Mouse (Mus musculus) liver, embryonic 12.5 days (tissue): ENCODE results near the gene Ltbr. TPM values are rescaled to one million over a fixed set of nuclear protein-coding genes. Genes with fewer than 3 reads are reported as not detected.

Experiments
- ATAC-seq: fragments of 200-750 bp; cut with Nextera tagmentation; 2 replicates; pipeline ENCODE4 v1.8.0; 2017; ENCODE audit warnings: moderate number of reproducible peaks, mild to moderate bottlenecking, moderate library complexity
- H3K27ac ChIP-seq: fragments of 300-500 bp; sonication (generic); 2 replicates; pipeline ENCODE4 v1.5.1; 2016; ENCODE audit warnings: mild to moderate bottlenecking
- H3K27me3 ChIP-seq: fragments of 300-500 bp; sonication (generic); replicated peaks from 2 replicates; pipeline ENCODE4 v1.6.1; 2016; ENCODE audit warnings: mild to moderate bottlenecking, moderate library complexity
- H3K36me3 ChIP-seq: fragments of 300-500 bp; sonication (generic); 2 replicates; pipeline ENCODE4 v1.6.1; 2016; ENCODE audit warnings: mild to moderate bottlenecking, moderate library complexity
- H3K4me1 ChIP-seq: fragments of 300-500 bp; sonication (generic); 2 replicates; pipeline ENCODE4 v1.6.1; 2016
- H3K4me2 ChIP-seq: fragments of 300-500 bp; sonication (generic); 2 replicates; pipeline ENCODE4 v1.6.1; 2016; ENCODE audit warnings: mild to moderate bottlenecking, moderate library complexity
- H3K4me3 ChIP-seq: fragments of 300-500 bp; sonication (generic); 2 replicates; pipeline ENCODE4 v1.5.1; 2016; ENCODE audit warnings: mild to moderate bottlenecking, moderate library complexity
- H3K9ac ChIP-seq: fragments of 300-500 bp; sonication (generic); 2 replicates; pipeline ENCODE4 v1.6.1; 2016; ENCODE audit warnings: mild to moderate bottlenecking, moderate library complexity
- H3K9me3 ChIP-seq: fragments of 300-500 bp; sonication (generic); replicated peaks from 2 replicates; pipeline ENCODE4 v1.6.1; 2016; ENCODE audit warnings: mild to moderate bottlenecking, moderate library complexity
- WGBS: fragments of 180-500 bp; shearing (Covaris S2); methylation state at CpG from one replicate; pipeline ENCODE4 v1.1.7; 2016; ENCODE audit not compliant: insufficient replicate concordance; 5-methylcytosine and 5-hydroxymethylcytosine counted together
- polyA plus RNA-seq: library from polyadenylated mRNA; unstranded; fragments of >200 nt; fragmentation: Nextera tagmentation; extraction: Ambion mirVana; gene quantifications from 2 replicates; pipeline ENCODE4 v1.2.1, GENCODE M21; 2016

Gene Ltbr
- polyA plus RNA-seq, 1 experiment from 2014 or later, result 22.9 TPM

DNA sequence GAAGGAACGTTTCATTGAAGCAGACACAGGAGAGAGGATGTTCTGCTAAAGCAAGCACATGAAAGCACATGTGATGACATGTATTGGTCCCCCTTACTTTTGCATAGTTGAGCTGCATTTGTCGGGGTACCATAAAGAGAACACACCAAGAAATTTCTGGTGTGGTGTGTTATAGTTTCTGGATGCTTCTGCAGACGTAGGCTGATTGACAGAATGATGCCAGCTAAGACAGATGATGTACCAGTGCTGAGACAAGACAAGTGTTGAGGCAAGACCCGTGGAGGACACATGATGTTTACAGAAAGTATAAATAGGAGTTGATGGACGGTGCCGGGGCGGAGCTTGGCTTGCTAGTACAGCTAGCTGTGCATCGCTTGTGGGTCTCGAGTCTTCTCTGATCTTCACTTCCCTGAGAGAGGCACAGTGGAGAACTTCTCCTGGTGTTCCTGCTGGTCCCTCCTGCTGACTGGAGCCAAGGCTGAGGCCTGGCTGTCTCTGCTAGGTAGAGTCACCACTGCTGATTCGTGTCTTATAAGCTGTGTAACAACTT, 53.6 kb downstream of the Ltbr start:
- H3K4me1 ChIP-seq, result no peaks in the 10 kb centered on the region
- H3K4me3 ChIP-seq, result no peak overlapping the region
- no peak for ATAC-seq
- no peak overlapping the region for H3K9ac ChIP-seq
- no peaks in the 10 kb centered on the region for H3K9me3 ChIP-seq
- WGBS, result 66% methylated on average over 10 of the region's 10 CpGs
- H3K36me3 ChIP-seq, result no peaks in the 10 kb centered on the region
- H3K27ac ChIP-seq, result no peak overlapping the region
- H3K27me3 ChIP-seq, result no peaks in the 10 kb centered on the region; the same call in 1 of the 2 replicates
- H3K4me2 ChIP-seq, result no peak overlapping the region

Other genes starting within 250 kb of the Ltbr start
- 1.9 and 2.2 TPM in 2 replicates for gene Lpar5, start 246.0 kb downstream of the Ltbr start, polyA plus RNA-seq
- 38.3 and 40.5 TPM in 2 replicates for gene Chd4, start 217.9 kb downstream of the Ltbr start, polyA plus RNA-seq
- 83.1 and 85.3 TPM in 2 replicates for gene Nop2, start 182.0 kb downstream of the Ltbr start, polyA plus RNA-seq
- gene Iffo1, start 168.6 kb downstream of the Ltbr start, polyA plus RNA-seq, result 6.6 and 7.3 TPM in 2 replicates
- 1,499 and 1,575 TPM in 2 replicates for gene Gapdh, start 147.4 kb downstream of the Ltbr start, polyA plus RNA-seq
- 132 and 138 TPM in 2 replicates for gene Ncapd2, start 122.2 kb downstream of the Ltbr start, polyA plus RNA-seq
- gene Mrpl51, start 122.1 kb downstream of the Ltbr start, polyA plus RNA-seq, result 211 and 222 TPM in 2 replicates
- gene Vamp1, start 98.3 kb downstream of the Ltbr start, polyA plus RNA-seq, result 2.3 and 2.6 TPM in 2 replicates
- gene Tapbpl, start 82.0 kb downstream of the Ltbr start, polyA plus RNA-seq, result 3.8 and 4.0 TPM in 2 replicates
- 2.6 and 3.2 TPM in 2 replicates for gene Cd27, start 76.9 kb downstream of the Ltbr start, polyA plus RNA-seq
- gene Tuba3a, start 27.8 kb downstream of the Ltbr start, polyA plus RNA-seq, result not detected in 2 replicates
- gene Scnn1a, start 6.8 kb upstream of the Ltbr start, polyA plus RNA-seq, result 0.23 and 0.50 TPM in 2 replicates
- gene Tnfrsf1a, start 35.5 kb upstream of the Ltbr start, polyA plus RNA-seq, result 23.0 and 23.4 TPM in 2 replicates
- 0.37 and 0.39 TPM in 2 replicates for gene Plekhg6, start 66.9 kb upstream of the Ltbr start, polyA plus RNA-seq
- gene Cd9, start 180.9 kb upstream of the Ltbr start, polyA plus RNA-seq, result 88.3 and 93.3 TPM in 2 replicates
- gene Vwf, start 232.9 kb upstream of the Ltbr start, polyA plus RNA-seq, result 19.2 and 21.5 TPM in 2 replicates